29 mouse cellular contexts compared by ENCODE assay signal in the genomic region with DNA sequence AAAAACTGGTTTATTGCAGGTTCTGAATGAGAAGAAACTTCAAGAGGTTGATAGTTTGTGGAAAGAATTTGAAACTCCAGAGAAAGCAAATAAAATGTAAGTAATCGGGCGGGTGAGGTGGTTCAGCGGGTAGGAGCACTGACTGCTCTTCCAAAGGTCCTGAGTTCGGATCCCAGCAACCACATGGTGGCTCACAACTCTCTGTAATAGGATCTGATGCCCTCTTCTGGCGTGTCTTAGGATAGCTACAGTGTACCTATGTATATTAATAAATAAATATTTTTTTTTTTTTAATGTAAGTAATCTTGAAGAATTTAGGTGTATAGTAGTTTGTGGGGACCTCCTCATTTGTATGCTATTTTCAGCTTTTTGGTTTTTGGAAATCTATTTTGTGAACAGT. TPM values are rescaled to one million over a fixed set of nuclear protein-coding genes. Genes with fewer than 3 reads are reported as not detected.
DNase-seq lines count a peak whose midpoint lies in the region; ATAC-seq and TF ChIP-seq lines count a peak whose summit lies in the region.
"Had no signal": no experiment of that assay in that cellular context is flagged by ENCODE, and none has a peak within 500 bp of the region (broad histone marks: within the 10 kb centered on the region; RNA-seq: fewer than 3 reads in every experiment).

No protein-coding gene starts in this region.

- H3K27ac ChIP-seq in kidney, postnatal 0 days = no peak overlapping the region
- H3K27ac ChIP-seq in lung, postnatal 0 days (ENCODE audit: low read length) = no peak overlapping the region
- H3K27ac ChIP-seq: forebrain, embryonic 13.5 days; hindbrain, embryonic 10.5 days; hindbrain, embryonic 15.5 days; left cerebral cortex, adult 2 months; limb, embryonic 12.5 days; lung, embryonic 15.5 days; midbrain, embryonic 12.5 days; stomach, embryonic 15.5 days had no signal

- H3K9ac ChIP-seq in kidney, postnatal 0 days (ENCODE audit: low read depth, low read length) = no peak overlapping the region
- H3K9ac ChIP-seq in lung, postnatal 0 days (replicated peaks; ENCODE audit: low read depth) = no peak overlapping the region
- H3K9ac ChIP-seq: forebrain, embryonic 13.5 days; hindbrain, embryonic 15.5 days; limb, embryonic 12.5 days; lung, embryonic 15.5 days; midbrain, embryonic 12.5 days; stomach, embryonic 15.5 days had no signal

- 0 out of 2 replicates have a peak, but pooled peaks have one; percentile 7 for TF ChIP-seq CTCF in kidney, postnatal 0 days (IDR thresholded peaks at IDR 0.05; ENCODE audit: low read depth)
- peak; percentile 10; the same call in 1 of the 2 replicates for TF ChIP-seq CTCF in lung, postnatal 0 days (IDR thresholded peaks at IDR 0.05)
- no peak for TF ChIP-seq CTCF in lung, adult 2 months (IDR thresholded peaks at IDR 0.05; ENCODE audit: insufficient read depth, low read length)
- no peak for TF ChIP-seq CTCF in G1E (IDR thresholded peaks at IDR 0.05; ENCODE audit: low read depth, low read length)

- TF ChIP-seq EP300 in lung, postnatal 0 days (IDR thresholded peaks at IDR 0.05) = no peak

- no peak for ATAC-seq in kidney, postnatal 0 days (replicated peaks; ENCODE audit: low FRiP score, low read depth)
- ATAC-seq in lung, postnatal 0 days = no peak
- ATAC-seq in G1E (ENCODE audit: extremely low read depth, insufficient number of reproducible peaks, low FRiP score, poor library complexity, severe bottlenecking) = no peak
- ATAC-seq: forebrain, embryonic 13.5 days had no signal

- peaks cover 10% of the 10 kb centered on the region; the same call in 1 of the 2 replicates for H3K4me1 ChIP-seq in kidney, postnatal 0 days (replicated peaks; ENCODE audit: insufficient read depth, low read length)
- H3K4me1 ChIP-seq in lung, postnatal 0 days (ENCODE audit: insufficient read depth, low read depth, low read length) = no peaks in the 10 kb centered on the region; the same call in 1 of the 2 replicates
- peaks cover 3% of the 10 kb centered on the region for H3K4me1 ChIP-seq in lung, adult 2 months (ENCODE audit: control insufficient read depth, insufficient read depth, low read length)
- H3K4me1 ChIP-seq in G1E (ENCODE audit: insufficient read depth, low read depth, low read length) = peaks cover 41% of the 10 kb centered on the region
- H3K4me1 ChIP-seq: stomach, embryonic 15.5 days had no signal

- H3K4me3 ChIP-seq in kidney, postnatal 0 days (replicated peaks; ENCODE audit: low read depth, low read length) = no peak overlapping the region
- no peak overlapping the region for H3K4me3 ChIP-seq in lung, postnatal 0 days (ENCODE audit: low read depth, low read length)
- no peak overlapping the region for H3K4me3 ChIP-seq in lung, adult 2 months (replicated peaks; ENCODE audit: extremely low read depth, low read depth, low read length)
- H3K4me3 ChIP-seq in G1E (ENCODE audit: low read depth, low read length) = no peak overlapping the region
- H3K4me3 ChIP-seq: forebrain, embryonic 13.5 days; hindbrain, embryonic 10.5 days; hindbrain, embryonic 15.5 days; left cerebral cortex, adult 2 months; limb, embryonic 12.5 days; lung, embryonic 15.5 days; megakaryocyte, embryonic 14.5 days; midbrain, embryonic 12.5 days; stomach, embryonic 15.5 days had no signal

- peaks cover 10% of the 10 kb centered on the region; the same call in 1 of the 2 replicates for H3K36me3 ChIP-seq in kidney, postnatal 0 days (ENCODE audit: insufficient read depth, low read length)
- peaks cover 8% of the 10 kb centered on the region; the same call in 1 of the 2 replicates for H3K36me3 ChIP-seq in lung, postnatal 0 days (ENCODE audit: insufficient read depth, low read length)
- H3K36me3 ChIP-seq in G1E (replicated peaks) = peaks cover 85% of the 10 kb centered on the region
- H3K36me3 ChIP-seq in splenic B cell, adult 2 months (ENCODE audit: control insufficient read depth, insufficient read depth, low read length, poor library complexity, severe bottlenecking) = peaks cover 13% of the 10 kb centered on the region; the same call in 1 of the 2 replicates

- 88% methylated on average over 5 of the region's 5 CpGs for WGBS in kidney, postnatal 0 days
- WGBS in lung, postnatal 0 days = 84% methylated on average over 5 of the region's 5 CpGs
- 83% methylated on average over 5 of the region's 5 CpGs for WGBS in lung, adult 2 months

- no peak overlapping the region for H3K4me2 ChIP-seq in kidney, postnatal 0 days (ENCODE audit: low read length)
- H3K4me2 ChIP-seq in lung, postnatal 0 days (replicated peaks; ENCODE audit: low read depth, low read length) = no peak overlapping the region
- H3K4me2 ChIP-seq: forebrain, embryonic 13.5 days; hindbrain, embryonic 15.5 days; limb, embryonic 12.5 days; liver, embryonic 11.5 days; lung, embryonic 15.5 days; midbrain, embryonic 12.5 days; stomach, embryonic 15.5 days had no signal

- H3K27me3 ChIP-seq in kidney, postnatal 0 days (ENCODE audit: insufficient read depth, low read length) = no peaks in the 10 kb centered on the region
- H3K27me3 ChIP-seq in lung, postnatal 0 days (replicated peaks; ENCODE audit: insufficient read depth, low read length) = no peaks in the 10 kb centered on the region
- no peaks in the 10 kb centered on the region for H3K27me3 ChIP-seq in G1E (ENCODE audit: insufficient read depth, low read length)
- H3K27me3 ChIP-seq in splenic B cell, adult 2 months (ENCODE audit: control insufficient read depth, insufficient read depth, low read length, poor library complexity, severe bottlenecking) = no peaks in the 10 kb centered on the region
- H3K27me3 ChIP-seq: forebrain, embryonic 13.5 days; hindbrain, embryonic 15.5 days; limb, embryonic 12.5 days; lung, embryonic 15.5 days; megakaryocyte, embryonic 14.5 days; midbrain, embryonic 12.5 days; stomach, embryonic 15.5 days had no signal

- no peak for DNase-seq in kidney, postnatal 0 days (ENCODE audit: low spot score)
- DNase-seq in kidney, postnatal 10 days = no peak
- no peak for DNase-seq in lung, postnatal 0 days (ENCODE audit: low spot score)
- DNase-seq in lung, adult 2 months = no peak
- DNase-seq in G1E (ENCODE audit: low spot score) = peak; percentile 9
- DNase-seq in splenic B cell, adult 2 months (ENCODE audit: low read depth, low spot score) = peak; percentile 23
- no peak for DNase-seq in heart, adult 18-20 months
- DNase-seq in thymus, postnatal 10 days (ENCODE audit: low spot score in 2 of 2) = no peak
- DNase-seq: adrenal gland, postnatal 14 days; cerebellum, adult 11 months; cerebellum, adult 9-10 months; cerebellum, postnatal 36 days; gastrocnemius, postnatal 10 days; heart, postnatal 14 days; kidney, adult 8-10 months; kidney, postnatal 14 days; lung, postnatal 4 days; right cerebral cortex, adult 18-20 months; thymus, postnatal 25 days had no signal

- H3K9me3 ChIP-seq in kidney, postnatal 0 days (replicated peaks; ENCODE audit: low read length) = no peaks in the 10 kb centered on the region
- H3K9me3 ChIP-seq in lung, postnatal 0 days (ENCODE audit: low read length) = no peaks in the 10 kb centered on the region
- no peaks in the 10 kb centered on the region for H3K9me3 ChIP-seq in G1E (replicated peaks)
- H3K9me3 ChIP-seq: forebrain, embryonic 13.5 days; hindbrain, embryonic 10.5 days; hindbrain, embryonic 15.5 days; limb, embryonic 12.5 days; lung, embryonic 15.5 days; megakaryocyte, embryonic 14.5 days; midbrain, embryonic 12.5 days; stomach, embryonic 15.5 days had no signal

- no peak for TF ChIP-seq POLR2A in lung, adult 2 months (IDR thresholded peaks at IDR 0.05; ENCODE audit: borderline replicate concordance, extremely low read depth, low read depth, low read length)

RNA-seq across cellular contexts. Expression of a gene that starts 5.7 kb away (rescaled TPM):
- 162 and 173 TPM in 2 replicates for polyA plus RNA-seq in kidney, postnatal 0 days (2015; fragmentation: Nextera tagmentation; extraction: Ambion mirVana)
- polyA plus RNA-seq in lung, postnatal 0 days (2015; fragmentation: Nextera tagmentation; extraction: Ambion mirVana) = 55.9 and 66.4 TPM in 2 replicates
- polyA plus RNA-seq in lung, adult 2 months (2012; rRNA removed) = 11.6 and 17.1 TPM in 2 replicates
- total RNA-seq in G1E (2014; fragmentation: Nextera tagmentation) (536 and 646 TPM in 2 replicates), G1E (2017) (1,169 and 1,289 TPM in 2 replicates)
- 147 and 228 TPM in 2 replicates for polyA plus RNA-seq in G1E (2012)
- 10 to 100 TPM; 30.1 to 33.1 TPM for total RNA-seq in heart, adult 18-20 months (2021)

RNA-seq across cellular contexts. Expression of a gene that starts 19.8 kb away (rescaled TPM):
- polyA plus RNA-seq in kidney, postnatal 0 days (2015; fragmentation: Nextera tagmentation; extraction: Ambion mirVana) = 414 and 416 TPM in 2 replicates
- polyA plus RNA-seq in lung, postnatal 0 days (2015; fragmentation: Nextera tagmentation; extraction: Ambion mirVana) = 257 and 273 TPM in 2 replicates
- 10.4 and 16.2 TPM in 2 replicates for polyA plus RNA-seq in lung, adult 2 months (2012; rRNA removed)
- total RNA-seq in G1E (2014; fragmentation: Nextera tagmentation) (235 and 250 TPM in 2 replicates), G1E (2017) (329 and 350 TPM in 2 replicates)
- polyA plus RNA-seq in G1E (2012) = 424 and 589 TPM in 2 replicates
- total RNA-seq in heart, adult 18-20 months (2021) = 10 to 100 TPM; 57.6 to 67.6 TPM

Comparison
In these comparisons a context has a peak if more than half of its experiments do, and no peak if none do; other contexts are left out.
1. CTCF ChIP-seq: peak in kidney, postnatal 0 days (single experiment) and lung, postnatal 0 days (single experiment); none in lung, adult 2 months (single experiment) and G1E (single experiment).
2. RNA of a gene that starts 19.8 kb away (polyA plus RNA-seq): 424 to 589 TPM in G1E, 414 to 416 TPM in kidney, postnatal 0 days and 257 to 273 TPM in lung, postnatal 0 days; 10.4 to 16.2 TPM in lung, adult 2 months; every median in the first group is over 10 times any median in the second.
3. DNase-seq: peak in G1E (single experiment) and splenic B cell, adult 2 months (single experiment); none in kidney, postnatal 0 days (single experiment), kidney, postnatal 10 days (single experiment), lung, postnatal 0 days (single experiment), lung, adult 2 months (single experiment), heart, adult 18-20 months (0 of 2) and thymus, postnatal 10 days (0 of 2).